Mouse (Mus musculus): ENCODE results near the gene Gm10382. TPM values are rescaled to one million over a fixed set of nuclear protein-coding genes. Genes with fewer than 3 reads are reported as not detected.

Gm10382 gene
- polyA plus RNA-seq, 1 experiment from 2014 or later, result 0.65 TPM

DNA sequence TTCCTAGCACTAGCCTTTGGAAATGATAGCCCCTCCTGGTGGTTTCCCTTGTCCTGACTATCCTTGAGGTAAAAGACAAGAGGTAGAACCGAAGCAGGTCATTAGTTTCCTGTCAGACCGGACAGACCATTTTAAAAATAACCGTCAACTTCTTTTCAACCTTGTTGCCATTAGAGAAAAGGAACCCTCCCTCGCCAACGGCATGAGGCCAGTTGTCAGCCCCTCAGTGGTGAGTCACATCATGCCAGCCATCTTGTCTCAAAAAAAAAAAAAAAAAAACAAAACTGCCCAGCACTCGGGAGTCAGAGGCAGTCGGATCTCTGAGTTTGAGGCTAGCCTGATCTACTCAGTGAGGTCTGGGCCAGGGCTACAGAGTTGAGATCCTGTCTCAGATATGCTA lies 11.8 kb downstream of the Gm10382 start:
- WGBS, result 68% methylated on average over 7 of the region's 7 CpGs
- H3K27me3 ChIP-seq (ENCODE audit: control insufficient read depth, insufficient read depth, low read length), result no peaks in the 10 kb centered on the region
- no peak overlapping the region for H3K27ac ChIP-seq (ENCODE audit: low read depth, low read length)
- H3K9ac ChIP-seq (ENCODE audit: low read length), result no peak overlapping the region
- DNase-seq (ENCODE audit: low spot score) (no peak), ATAC-seq (replicated peaks; ENCODE audit: low FRiP score) (no peak)
- no peaks in the 10 kb centered on the region for H3K4me1 ChIP-seq (replicated peaks; ENCODE audit: control insufficient read depth, insufficient read depth, low read length)
- H3K36me3 ChIP-seq (ENCODE audit: control insufficient read depth, insufficient read depth, low read length), result no peaks in the 10 kb centered on the region
- H3K9me3 ChIP-seq (ENCODE audit: control insufficient read depth, low read length), result no peaks in the 10 kb centered on the region
- no peak overlapping the region for H3K4me2 ChIP-seq (ENCODE audit: low read depth, low read length, severe bottlenecking)
- H3K4me3 ChIP-seq (ENCODE audit: low read depth, low read length), result no peak overlapping the region

DNA sequence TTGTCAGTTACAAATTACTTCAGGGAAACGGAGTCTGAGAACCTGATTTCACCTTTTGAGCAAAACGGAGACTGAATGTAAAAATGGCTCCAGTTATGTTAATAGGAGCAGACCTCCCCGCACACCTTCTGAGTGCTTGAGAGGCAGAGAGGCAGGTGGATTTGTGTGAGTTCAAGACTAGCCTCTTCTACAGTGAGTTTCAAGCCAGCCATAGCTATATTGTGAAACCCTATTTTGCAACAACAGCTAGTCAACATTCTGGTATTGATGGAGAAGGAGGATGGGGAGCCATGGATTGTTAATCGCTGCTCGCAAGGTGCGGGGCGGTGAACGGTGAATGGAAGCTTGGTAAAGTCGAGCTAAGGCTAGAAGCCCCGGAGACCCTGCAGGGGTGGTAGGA lies 13.4 kb downstream of the Gm10382 start:
- Histone ChIP-seq H3K4me1 (replicated peaks; ENCODE audit: control insufficient read depth, insufficient read depth, low read length) (no peaks in the 10 kb centered on the region; the same call in 1 of the 2 replicates), H3K9ac (ENCODE audit: low read length) (no peak overlapping the region), H3K27ac (ENCODE audit: low read depth, low read length) (no peak overlapping the region), H3K36me3 (ENCODE audit: control insufficient read depth, insufficient read depth, low read length) (no peaks in the 10 kb centered on the region), H3K4me3 (ENCODE audit: low read depth, low read length) (no peak overlapping the region), H3K4me2 (ENCODE audit: low read depth, low read length, severe bottlenecking) (no peak overlapping the region), H3K27me3 (ENCODE audit: control insufficient read depth, insufficient read depth, low read length) (no peaks in the 10 kb centered on the region), H3K9me3 (ENCODE audit: control insufficient read depth, low read length) (no peaks in the 10 kb centered on the region)
- WGBS, result 55% methylated on average over 10 of the region's 10 CpGs
- ATAC-seq (replicated peaks; ENCODE audit: low FRiP score) (no peak), DNase-seq (ENCODE audit: low spot score) (no peak)

DNA sequence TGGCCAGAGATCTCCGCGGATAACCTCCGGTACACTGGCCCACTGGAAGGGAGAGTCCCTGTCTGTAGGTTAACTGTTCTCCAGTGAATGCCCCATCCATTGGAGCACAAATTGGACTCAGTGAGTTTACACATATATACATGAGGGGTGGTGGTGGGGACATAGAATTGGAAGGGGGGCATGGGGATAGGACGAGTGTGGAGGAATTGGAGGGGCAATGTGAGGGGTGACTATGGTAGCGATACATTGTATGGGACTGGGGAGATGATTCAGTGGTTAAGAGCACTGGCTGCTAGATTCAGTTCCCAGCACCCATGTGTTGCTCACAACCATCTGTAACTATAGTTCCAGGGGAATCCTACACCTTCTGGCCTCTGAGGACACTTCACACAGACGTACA lies 13.9 kb downstream of the Gm10382 start:
- Histone ChIP-seq H3K27ac (ENCODE audit: low read depth, low read length) (no peak overlapping the region), H3K27me3 (ENCODE audit: control insufficient read depth, insufficient read depth, low read length) (no peaks in the 10 kb centered on the region), H3K9me3 (ENCODE audit: control insufficient read depth, low read length) (no peaks in the 10 kb centered on the region), H3K4me2 (ENCODE audit: low read depth, low read length, severe bottlenecking) (0 out of 2 replicates have a peak overlapping the region, but pooled peaks have one; percentile 8), H3K4me1 (replicated peaks; ENCODE audit: control insufficient read depth, insufficient read depth, low read length) (no peaks in the 10 kb centered on the region; the same call in 1 of the 2 replicates), H3K36me3 (ENCODE audit: control insufficient read depth, insufficient read depth, low read length) (no peaks in the 10 kb centered on the region), H3K9ac (ENCODE audit: low read length) (no peak overlapping the region), H3K4me3 (ENCODE audit: low read depth, low read length) (no peak overlapping the region)
- DNase-seq (ENCODE audit: low spot score) (no peak), ATAC-seq (replicated peaks; ENCODE audit: low FRiP score) (no peak)
- WGBS, result 57% methylated on average over 6 of the region's 6 CpGs

DNA sequence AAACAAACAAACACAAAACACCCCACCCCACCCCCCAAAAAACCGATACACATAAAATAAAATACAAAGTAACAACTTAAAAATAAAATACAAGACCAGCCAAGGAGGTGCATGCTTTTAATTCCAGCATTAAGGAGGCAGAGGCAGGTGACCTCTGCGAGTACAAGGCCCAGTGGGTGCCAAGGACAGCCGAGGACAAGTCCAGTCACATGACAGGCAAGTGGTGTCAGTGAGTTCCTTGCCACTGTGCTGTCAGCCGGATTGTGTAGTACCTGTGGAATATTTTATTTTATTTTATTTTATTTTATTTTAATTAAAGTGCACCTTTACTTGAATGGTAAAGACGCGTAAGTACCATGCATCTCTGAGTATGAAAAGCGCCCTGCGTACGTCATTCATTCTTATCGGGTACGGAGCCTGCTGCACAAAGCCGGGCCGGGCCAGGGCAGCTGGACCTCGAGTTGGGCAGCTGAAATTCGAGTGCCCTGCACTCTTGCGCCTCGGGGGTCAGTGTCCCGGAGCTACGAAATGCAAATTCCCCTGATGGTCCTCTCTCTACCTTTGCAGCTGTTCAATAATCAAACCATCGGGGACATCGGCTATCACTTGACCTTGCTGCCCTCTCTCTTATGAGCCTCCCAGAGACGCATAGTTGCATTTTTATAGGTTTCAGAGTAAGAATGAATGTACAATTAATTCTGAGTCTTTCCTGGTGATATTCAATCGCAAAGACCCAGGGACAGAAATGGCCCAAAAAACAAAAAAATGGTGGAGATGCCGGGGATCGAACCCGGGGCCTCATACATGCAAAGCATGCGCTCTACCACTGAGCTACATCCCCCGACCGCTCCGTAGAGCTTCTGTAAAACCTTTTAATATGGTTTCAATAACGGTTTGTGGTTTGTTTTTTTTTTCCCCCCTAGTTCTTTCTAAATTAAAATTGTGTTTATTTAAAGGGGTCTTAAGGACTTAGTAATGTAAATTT lies 14.7 kb downstream of the Gm10382 start:
- Histone ChIP-seq H3K9ac (ENCODE audit: low read length) (peak overlapping the region; percentile 37; the same call in 1 of the 2 replicates), H3K4me3 (ENCODE audit: low read depth, low read length) (peak overlapping the region; percentile 39), H3K4me1 (replicated peaks; ENCODE audit: control insufficient read depth, insufficient read depth, low read length) (no peaks in the 10 kb centered on the region; the same call in 1 of the 2 replicates), H3K27ac (ENCODE audit: low read depth, low read length) (no peak overlapping the region), H3K36me3 (ENCODE audit: control insufficient read depth, insufficient read depth, low read length) (no peaks in the 10 kb centered on the region), H3K4me2 (ENCODE audit: low read depth, low read length, severe bottlenecking) (peak overlapping the region; percentile 58), H3K9me3 (ENCODE audit: control insufficient read depth, low read length) (no peaks in the 10 kb centered on the region), H3K27me3 (ENCODE audit: control insufficient read depth, insufficient read depth, low read length) (no peaks in the 10 kb centered on the region)
- 0 out of 2 replicates have a peak, but pooled peaks have one; percentile 19 for ATAC-seq (replicated peaks; ENCODE audit: low FRiP score)
- DNase-seq (ENCODE audit: low spot score), result peak; percentile 90
- WGBS, result 9% methylated on average over 31 of the region's 31 CpGs

DNA sequence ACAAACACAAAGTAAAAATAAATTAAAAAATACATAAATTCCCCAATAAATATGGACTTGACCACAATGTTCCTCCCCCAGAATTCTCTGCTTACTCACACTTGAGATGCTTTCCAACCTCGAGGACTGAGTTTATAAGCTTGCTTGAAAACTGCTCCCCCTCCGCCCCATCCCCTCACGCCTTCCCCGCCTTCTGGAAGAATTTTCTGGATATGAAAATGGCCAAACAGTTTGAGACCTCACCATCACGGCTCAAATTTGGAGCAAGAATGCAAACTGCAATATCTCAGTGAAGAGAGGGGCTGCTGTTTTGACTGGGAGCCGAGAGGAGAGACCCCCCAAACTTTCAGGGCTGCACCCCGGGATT lies 15.4 kb downstream of the Gm10382 start:
- no peak for DNase-seq (ENCODE audit: low spot score)
- Histone ChIP-seq H3K4me3 (ENCODE audit: low read depth, low read length) (peak overlapping the region; percentile 43), H3K9ac (ENCODE audit: low read length) (peak overlapping the region; percentile 69), H3K27me3 (ENCODE audit: control insufficient read depth, insufficient read depth, low read length) (no peaks in the 10 kb centered on the region), H3K27ac (ENCODE audit: low read depth, low read length) (peak overlapping the region; percentile 87; the same call in 1 of the 2 replicates), H3K4me1 (replicated peaks; ENCODE audit: control insufficient read depth, insufficient read depth, low read length) (no peaks in the 10 kb centered on the region; the same call in 1 of the 2 replicates), H3K9me3 (ENCODE audit: control insufficient read depth, low read length) (no peaks in the 10 kb centered on the region), H3K4me2 (ENCODE audit: low read depth, low read length, severe bottlenecking) (peak overlapping the region; percentile 54), H3K36me3 (ENCODE audit: control insufficient read depth, insufficient read depth, low read length) (no peaks in the 10 kb centered on the region)
- WGBS, result under 1% methylated on average over 7 of the region's 7 CpGs
- ATAC-seq (replicated peaks; ENCODE audit: low FRiP score), result no peak

DNA sequence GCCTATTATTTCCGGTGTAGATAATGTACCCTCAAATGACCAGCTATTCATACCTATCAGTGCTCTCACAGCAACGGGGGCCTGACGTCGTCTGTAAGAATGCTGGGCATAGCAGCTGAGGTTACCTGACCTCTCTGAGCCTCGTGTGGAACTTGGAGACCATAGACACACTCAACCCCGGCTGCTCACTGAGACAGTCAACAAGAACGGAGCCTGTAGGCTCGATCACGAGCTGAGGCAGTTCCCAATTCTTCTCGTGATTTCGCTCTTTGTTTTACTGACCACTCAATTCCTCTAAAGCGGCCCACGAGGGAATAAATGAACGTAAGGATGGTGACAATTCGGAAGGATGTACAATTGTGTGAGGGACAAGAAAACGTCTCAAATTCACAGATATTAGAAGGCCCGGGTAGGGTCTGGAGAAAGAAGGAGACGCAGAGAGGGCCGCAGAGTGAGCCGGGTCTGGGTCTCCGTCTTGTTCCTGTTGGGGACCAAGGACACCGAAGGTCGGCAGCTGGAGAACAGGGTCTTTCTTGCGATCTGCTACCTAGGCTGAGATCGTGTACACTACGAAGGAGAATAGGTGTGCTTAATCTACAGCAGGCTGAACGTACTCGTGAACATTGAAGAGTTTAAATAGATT lies 15.9 kb downstream of the Gm10382 start:
- no peaks in the 10 kb centered on the region for H3K27me3 ChIP-seq (ENCODE audit: control insufficient read depth, insufficient read depth, low read length)
- H3K4me2 ChIP-seq (ENCODE audit: low read depth, low read length, severe bottlenecking), result peak overlapping the region; percentile 54
- WGBS, result under 1% methylated on average over 28 of the region's 28 CpGs
- H3K9ac ChIP-seq (ENCODE audit: low read length), result peak overlapping the region; percentile 69
- ATAC-seq (replicated peaks; ENCODE audit: low FRiP score), result peak; percentile 44
- no peaks in the 10 kb centered on the region; the same call in 1 of the 2 replicates for H3K4me1 ChIP-seq (replicated peaks; ENCODE audit: control insufficient read depth, insufficient read depth, low read length)
- H3K4me3 ChIP-seq (ENCODE audit: low read depth, low read length), result peak overlapping the region; percentile 43
- H3K36me3 ChIP-seq (ENCODE audit: control insufficient read depth, insufficient read depth, low read length), result no peaks in the 10 kb centered on the region
- H3K27ac ChIP-seq (ENCODE audit: low read depth, low read length), result peak overlapping the region; percentile 87
- DNase-seq (ENCODE audit: low spot score), result peak; percentile 86
- H3K9me3 ChIP-seq (ENCODE audit: control insufficient read depth, low read length), result no peaks in the 10 kb centered on the region

DNA sequence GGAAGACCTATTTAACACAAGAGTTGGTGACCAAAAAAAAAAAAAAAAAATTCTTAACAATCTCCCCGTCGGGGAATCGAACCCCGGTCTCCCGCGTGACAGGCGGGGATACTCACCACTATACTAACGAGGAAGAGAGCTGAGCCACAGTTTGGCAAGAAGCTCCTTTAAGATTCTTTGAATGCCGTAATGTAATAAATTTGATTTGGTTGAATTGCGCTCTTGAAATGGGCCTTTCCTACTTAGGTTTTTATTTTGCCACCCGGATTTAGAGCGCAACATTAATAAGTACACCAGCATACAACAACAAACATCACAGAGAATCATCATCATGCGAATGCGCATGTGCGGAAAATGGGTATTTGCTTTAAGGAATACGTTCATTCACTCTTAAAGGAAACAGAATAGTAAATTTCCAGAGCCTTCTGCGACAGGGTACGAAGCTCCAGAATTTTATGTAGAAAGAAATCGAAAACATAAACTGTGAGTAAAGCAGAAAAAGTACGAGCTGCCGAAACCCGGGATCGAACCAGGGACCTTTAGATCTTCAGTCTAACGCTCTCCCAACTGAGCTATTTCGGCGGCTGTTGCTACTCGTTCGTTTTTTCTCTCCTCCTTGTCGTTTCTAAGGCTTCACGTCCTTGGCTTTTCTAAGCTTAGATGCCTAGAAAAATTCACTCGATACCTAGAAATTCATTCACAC lies 16.6 kb downstream of the Gm10382 start:
- H3K27me3 ChIP-seq (ENCODE audit: control insufficient read depth, insufficient read depth, low read length), result no peaks in the 10 kb centered on the region
- peak overlapping the region; percentile 87 for H3K27ac ChIP-seq (ENCODE audit: low read depth, low read length)
- peak; percentile 93 for DNase-seq (ENCODE audit: low spot score)
- H3K4me3 ChIP-seq (ENCODE audit: low read depth, low read length), result peak overlapping the region; percentile 43
- under 1% methylated on average over 31 of the region's 31 CpGs for WGBS
- H3K4me1 ChIP-seq (replicated peaks; ENCODE audit: control insufficient read depth, insufficient read depth, low read length), result no peaks in the 10 kb centered on the region; the same call in 1 of the 2 replicates
- H3K9ac ChIP-seq (ENCODE audit: low read length), result peak overlapping the region; percentile 69
- H3K36me3 ChIP-seq (ENCODE audit: control insufficient read depth, insufficient read depth, low read length), result no peaks in the 10 kb centered on the region
- ATAC-seq (replicated peaks; ENCODE audit: low FRiP score), result peak; percentile 54
- no peaks in the 10 kb centered on the region for H3K9me3 ChIP-seq (ENCODE audit: control insufficient read depth, low read length)
- H3K4me2 ChIP-seq (ENCODE audit: low read depth, low read length, severe bottlenecking), result peak overlapping the region; percentile 60

DNA sequence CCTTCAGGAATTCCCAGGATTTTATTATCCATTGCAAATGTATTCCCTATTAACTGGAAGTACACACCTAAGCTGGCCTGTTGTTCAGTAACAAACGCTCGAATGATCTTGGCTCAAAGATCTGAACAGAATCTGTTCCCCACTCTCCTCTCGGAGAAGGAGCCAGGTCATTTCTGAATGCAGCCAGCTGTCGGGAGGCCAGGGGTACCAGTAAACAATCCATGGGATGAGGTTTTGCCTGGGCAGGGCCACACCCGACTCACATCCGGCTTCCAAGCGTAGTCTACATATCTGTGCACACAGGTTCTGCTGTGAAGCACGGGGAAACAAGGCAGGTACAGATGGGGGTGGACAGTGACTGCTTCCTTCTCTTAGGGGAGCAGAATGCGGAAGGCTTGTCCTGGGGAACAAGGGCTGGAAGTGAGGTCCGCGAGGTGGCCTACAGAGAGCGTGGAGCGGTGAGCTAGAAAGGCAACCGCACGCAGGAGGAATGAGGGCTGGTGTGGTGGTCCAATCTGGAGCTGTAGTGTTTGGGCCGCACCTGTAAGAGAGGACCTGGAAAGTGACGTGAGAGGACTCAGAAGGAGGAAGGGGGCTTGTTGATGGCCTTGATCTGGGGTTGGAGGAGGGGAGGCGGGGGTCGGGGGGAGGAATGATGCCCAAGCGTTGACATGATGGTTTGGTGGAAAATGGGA lies 17.3 kb downstream of the Gm10382 start:
- no peaks in the 10 kb centered on the region for H3K36me3 ChIP-seq (ENCODE audit: control insufficient read depth, insufficient read depth, low read length)
- H3K27me3 ChIP-seq (ENCODE audit: control insufficient read depth, insufficient read depth, low read length), result no peaks in the 10 kb centered on the region
- DNase-seq (ENCODE audit: low spot score) (peak; percentile 71), ATAC-seq (replicated peaks; ENCODE audit: low FRiP score) (no peak)
- 2% methylated on average over 20 of the region's 20 CpGs for WGBS
- H3K4me2 ChIP-seq (ENCODE audit: low read depth, low read length, severe bottlenecking), result peak overlapping the region; percentile 60
- peak overlapping the region; percentile 43 for H3K4me3 ChIP-seq (ENCODE audit: low read depth, low read length)
- no peaks in the 10 kb centered on the region; the same call in 1 of the 2 replicates for H3K4me1 ChIP-seq (replicated peaks; ENCODE audit: control insufficient read depth, insufficient read depth, low read length)
- H3K9me3 ChIP-seq (ENCODE audit: control insufficient read depth, low read length), result no peaks in the 10 kb centered on the region
- H3K9ac ChIP-seq (ENCODE audit: low read length), result peak overlapping the region; percentile 46
- peak overlapping the region; percentile 54 for H3K27ac ChIP-seq (ENCODE audit: low read depth, low read length)

Measured in forebrain, embryonic 11.5 days (tissue).